Mouse (Mus musculus) cortical plate, adult 2 months (tissue): ENCODE measurements at regions not wholly inside any gene's neighbourhood (a gene's known extent, or its start where the extent isn't known, plus 50 kb on each side); places are given as distances from the start of the nearest gene placed in this dataset.

Experiments used
- CTCF ChIP-seq: fragments of 200-500 bp; IDR thresholded peaks from 2 replicates; pipeline ENCODE4 v1.5.1; 2011; ENCODE audit warnings: mild to moderate bottlenecking, control low read depth, low read length; ENCODE audit not compliant: insufficient read depth; ENCODE audit errors: extremely low read depth
- POLR2A ChIP-seq: fragments of 200-500 bp; IDR thresholded peaks from 2 replicates; pipeline ENCODE4 v1.6.1; 2011; ENCODE audit warnings: mild to moderate bottlenecking, low read length, control low read depth; ENCODE audit not compliant: insufficient read depth; ENCODE audit errors: extremely low read depth

DNA sequence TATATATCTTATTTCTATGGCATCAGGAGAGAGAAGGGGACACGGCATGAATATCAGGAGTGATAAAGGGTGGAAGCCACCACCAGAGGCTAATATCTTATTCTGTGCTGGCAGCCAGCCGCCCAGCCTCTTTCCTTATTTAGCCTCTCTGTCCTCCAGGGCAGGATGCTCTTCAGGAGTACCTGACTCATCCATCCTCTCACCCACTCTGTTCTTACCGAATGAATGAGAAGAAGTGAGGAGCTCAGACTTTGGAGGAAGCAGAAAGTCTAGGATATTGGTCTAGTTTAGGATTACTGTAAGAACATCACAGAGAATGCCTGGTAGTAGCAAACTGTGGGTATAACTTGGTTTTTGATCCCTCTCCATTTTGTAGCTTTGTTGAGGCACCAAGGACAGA is 73.2 kb downstream of the Rgs2 start:
- no peak for TF ChIP-seq POLR2A
- no peak for TF ChIP-seq CTCF
